Mouse (Mus musculus) cerebellum, postnatal 14 days (tissue): Measurements from ENCODE around the gene Bmpr1b.
A peak's percentile ranks its signal among the peaks of the same experiment; 100 is the strongest.

ENCODE experiments used
- DNase-seq, 2 experiments: peaks; one replicate each; pipeline ENCODE4 v3.0.0; 2021; ENCODE audit warnings: mixed read lengths in 2 of 2

Bmpr1b gene

DNA sequence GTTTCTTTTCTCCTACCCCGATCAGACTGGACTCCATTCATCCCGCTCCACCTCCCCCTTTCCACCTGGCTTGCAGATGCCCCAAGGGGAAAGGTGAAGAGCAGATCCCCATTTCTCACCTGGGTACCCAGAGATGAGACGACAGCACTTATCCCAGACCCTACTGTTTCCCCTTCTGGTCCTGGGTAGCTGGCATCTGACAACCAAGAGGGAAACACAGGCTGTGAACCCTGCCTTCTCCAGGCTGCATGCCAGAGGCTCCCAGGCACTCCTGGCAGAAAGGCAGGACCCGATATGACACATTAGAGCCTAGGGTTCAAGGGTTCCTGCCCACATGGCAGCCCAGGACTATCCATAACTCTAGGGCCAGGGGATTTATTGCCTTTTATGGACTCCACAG, 56.0 kb downstream of the Bmpr1b start:
- DNase-seq, result peak; percentile 73 to 85

DNA sequence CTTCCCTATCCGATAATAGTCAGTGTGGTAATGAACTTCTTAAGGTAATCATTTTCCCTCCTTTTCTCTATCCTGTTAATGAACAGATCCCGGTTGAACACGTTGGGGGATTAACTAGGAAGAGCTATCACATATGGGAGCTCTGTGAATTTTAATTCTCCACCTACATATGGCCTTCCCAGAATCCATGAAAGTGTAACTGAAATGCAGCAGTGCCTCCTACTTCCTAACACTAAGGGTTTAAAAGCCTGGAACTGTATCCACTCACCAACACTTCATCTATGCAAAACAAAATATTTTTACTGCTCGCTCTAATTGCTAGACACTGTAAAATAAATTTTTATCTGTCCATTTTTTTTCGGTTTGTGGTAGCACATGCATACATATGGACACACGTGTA, 63.0 kb downstream of the Bmpr1b start:
- DNase-seq, result no peak

DNA sequence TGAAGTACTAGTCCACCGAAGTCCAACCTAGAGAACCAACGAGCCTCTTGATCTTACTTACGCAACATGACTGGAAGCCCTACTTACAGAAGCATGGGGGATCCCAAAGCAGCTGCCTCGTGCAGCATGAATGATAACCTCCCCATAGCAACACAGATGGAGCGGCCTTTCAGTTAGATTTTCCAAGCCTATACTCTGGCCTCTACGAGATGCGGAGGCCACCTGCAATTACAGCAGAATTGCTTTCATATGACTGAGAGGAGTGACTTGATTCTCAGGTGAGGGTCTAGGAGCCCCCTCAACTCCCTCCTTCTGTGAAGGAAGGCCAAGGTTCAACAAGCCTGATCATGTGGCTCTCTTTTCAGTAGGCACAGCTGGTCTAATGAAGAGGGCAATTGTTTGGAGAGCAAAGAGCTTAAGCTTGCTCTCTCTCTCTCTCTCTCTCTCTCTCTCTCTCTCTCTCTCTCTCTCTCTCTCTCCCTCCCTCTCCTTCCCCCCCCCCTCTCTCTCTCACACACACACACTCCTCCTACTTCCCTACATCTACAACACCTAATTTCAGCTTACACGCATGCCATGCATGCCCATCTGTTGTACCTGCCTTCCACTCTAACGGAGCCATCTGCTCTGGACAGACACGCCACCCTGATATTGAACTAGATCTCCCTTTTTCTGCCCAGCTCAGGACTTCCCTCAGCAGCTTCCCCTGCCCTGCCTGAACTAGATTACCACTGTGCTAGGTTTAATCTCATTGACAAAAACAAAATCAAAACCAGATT, 65.0 kb downstream of the Bmpr1b start:
- peak; percentile 15 to 34 for DNase-seq

DNA sequence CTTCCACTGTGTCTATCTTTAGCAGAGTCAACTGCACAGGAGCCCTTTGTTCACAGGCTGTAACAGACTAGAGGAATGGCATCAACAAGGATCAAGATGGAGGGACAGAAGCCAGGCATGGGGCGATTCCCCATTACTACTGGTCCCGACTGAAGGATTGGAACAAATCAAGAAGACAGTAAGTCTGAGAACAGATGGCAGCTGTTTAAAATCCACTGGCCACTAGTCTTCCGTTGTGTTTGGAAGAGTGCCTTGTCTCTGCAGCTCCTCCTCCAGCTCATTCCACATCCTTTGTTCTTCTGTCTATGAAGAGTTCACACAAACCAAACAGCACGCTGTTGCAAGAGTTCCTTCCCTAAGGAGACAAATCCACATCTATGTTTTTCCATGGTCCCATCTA, 65.6 kb downstream of the Bmpr1b start:
- peak; percentile 30 to 34 for DNase-seq

DNA sequence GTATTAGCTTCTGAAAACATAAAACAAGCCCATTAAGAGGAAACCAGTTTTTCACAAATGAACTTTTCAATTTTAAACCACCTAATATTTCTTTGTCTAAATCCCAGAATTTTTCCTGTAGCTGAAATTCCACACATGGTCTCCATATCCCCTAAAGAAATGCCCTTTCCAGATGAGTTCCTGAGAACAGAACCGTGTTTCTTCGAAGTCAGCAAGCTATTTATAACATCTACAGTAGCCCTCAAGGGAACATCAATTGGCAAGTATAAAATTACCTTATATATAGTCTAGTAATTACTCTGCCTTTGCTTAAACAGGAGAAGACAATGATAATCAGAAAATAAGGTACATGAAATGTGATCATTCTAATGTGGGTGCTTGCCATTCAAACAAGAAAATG, 70.1 kb downstream of the Bmpr1b start:
- no peak for DNase-seq

DNA sequence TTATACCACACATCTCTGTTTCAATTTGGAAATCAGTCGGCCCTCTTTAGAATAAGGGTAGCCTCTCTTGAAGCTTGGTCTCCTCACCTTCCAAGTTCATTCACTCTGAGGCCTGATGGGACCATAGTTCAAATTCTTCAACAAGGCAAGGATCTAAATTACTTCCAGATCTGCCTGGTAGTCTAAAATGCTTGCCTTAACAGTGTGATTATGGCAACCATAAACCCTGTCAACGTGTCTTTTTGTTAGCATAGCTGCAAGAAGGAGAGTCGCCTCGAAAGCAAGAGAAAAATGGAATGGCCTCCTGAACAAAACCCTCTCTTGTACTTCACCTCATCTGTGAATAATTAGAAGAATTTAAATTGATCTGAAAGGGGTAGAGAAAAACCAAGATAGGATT, 75.2 kb downstream of the Bmpr1b start:
- DNase-seq, result no peak

DNA sequence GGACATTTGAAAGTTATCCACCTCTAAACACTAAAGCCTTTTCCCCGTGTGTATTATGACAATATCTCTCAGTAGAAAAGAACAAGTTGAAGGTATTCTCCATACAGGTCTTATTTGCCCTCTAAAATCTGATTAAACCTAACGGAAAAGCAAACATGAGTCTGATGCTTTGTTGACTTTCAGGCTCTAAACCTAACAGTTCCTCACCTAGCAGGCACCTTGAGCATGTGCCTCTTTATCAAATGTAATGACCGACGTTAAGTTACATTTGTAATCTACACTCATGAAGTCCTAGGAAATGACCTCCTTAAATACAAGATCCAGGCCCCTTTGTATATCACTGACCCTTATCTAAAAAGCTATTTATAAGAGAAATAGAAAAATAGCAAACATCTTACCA, 79.5 kb downstream of the Bmpr1b start:
- no peak for DNase-seq

DNA sequence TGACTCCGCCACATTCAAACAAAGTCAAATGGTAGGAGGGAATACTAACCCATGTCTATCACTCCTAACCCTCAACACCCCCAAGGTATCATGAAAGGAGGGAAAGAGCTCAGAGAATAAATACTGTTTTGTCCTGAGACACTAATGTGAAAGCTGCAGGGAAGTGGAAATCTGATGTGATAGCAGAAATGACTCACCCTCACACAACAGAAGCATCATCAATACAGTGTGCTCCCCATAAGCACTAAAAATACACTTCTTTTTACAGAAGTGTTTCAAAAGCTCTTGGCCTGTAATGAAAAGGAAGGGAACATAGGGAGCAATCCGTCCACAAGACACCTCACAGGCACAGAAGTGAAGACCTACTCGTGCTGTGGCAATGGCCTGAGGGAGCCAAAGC, 83.3 kb downstream of the Bmpr1b start:
- no peak for DNase-seq

DNA sequence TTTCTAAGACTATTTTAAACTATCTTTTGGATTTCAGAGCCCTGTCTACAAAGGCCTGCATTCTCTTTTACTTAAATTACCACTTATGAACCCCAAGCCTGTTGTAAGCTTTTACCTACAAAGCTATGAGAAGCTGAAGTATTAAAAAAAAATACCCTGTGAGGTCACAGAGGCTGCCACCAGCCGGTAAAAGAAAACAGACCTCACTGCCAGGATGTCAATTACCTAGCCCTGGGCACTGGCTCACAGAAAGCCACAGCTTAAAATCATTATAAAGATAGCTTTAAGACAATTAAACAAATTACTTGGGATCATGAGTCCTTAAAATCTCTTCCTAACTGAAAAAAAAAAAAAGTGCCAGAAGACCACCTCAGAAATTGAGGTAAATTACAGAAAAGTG, 85.1 kb downstream of the Bmpr1b start:
- DNase-seq, result no peak

DNA sequence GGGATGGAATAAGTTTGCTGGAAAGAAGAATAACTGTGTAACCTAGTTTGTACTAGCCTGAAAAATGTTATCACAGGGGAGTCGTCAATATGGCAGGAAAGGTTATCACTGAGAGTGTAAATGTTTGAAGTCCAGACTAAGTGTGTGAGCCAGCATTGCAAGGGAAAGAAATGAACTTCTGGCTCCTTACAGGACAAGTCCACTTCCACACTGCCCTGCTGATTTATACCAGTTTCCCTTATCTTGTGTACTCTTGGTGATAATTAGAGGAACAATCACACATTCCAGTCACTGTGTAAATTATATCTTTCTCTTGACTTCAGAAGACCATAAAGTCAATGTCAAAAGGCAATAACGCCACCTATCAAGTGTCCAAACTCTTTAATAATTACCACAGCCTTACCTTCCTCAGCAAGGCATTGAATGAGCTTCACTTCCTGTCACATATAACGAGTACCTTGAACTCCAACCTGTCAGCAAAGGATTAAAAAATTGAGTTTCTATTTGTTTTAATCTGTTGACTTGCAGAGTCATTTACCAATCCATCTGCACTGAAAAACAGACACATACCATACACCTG, 91.4 kb downstream of the Bmpr1b start:
- no peak for DNase-seq

DNA sequence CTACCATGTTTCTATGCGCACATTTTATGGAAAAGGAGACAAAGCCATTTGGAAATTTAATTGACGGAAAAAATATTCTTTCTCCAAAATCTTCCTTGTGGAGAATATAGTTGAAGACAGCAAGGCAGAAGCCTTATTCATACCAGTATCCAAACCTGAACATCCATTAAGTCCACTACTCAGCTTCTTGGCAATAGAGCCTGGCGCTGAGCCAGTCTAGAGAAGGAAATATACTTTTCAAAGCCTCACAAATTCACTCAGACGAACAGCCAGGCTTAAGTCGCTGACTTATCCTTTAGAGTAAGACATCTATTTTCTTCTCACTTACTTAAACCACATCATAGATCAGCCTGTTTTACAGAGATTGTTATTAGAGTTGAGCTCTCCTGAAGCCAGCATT, 97.6 kb downstream of the Bmpr1b start:
- no peak for DNase-seq

DNA sequence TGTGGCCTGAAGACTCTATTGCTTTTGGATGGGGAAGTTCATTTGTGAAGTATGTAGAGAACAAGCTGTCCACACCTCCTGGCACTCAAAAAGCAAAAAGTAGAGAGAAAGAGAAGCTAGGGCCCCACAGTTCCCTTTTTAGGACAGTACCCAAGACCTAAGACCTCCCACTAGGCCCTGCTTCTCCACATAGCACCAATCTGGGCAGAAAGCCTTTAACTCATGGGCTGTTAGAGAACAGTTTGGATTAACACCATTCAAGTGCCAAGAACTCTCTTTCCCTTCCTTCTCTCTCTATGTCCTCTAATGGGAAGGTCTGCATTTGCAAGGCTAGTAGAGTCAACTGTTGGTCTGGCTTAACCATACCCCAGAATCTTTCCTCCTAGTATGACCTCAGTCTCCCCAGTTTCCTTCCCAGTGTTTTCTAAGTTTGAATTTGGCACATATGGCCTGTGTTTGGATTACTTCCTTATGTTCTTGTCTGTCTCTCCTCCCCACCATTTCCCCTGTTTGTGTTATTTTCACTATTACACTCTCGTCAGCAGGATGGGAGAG, 102.4 kb downstream of the Bmpr1b start:
- DNase-seq, result no peak

DNA sequence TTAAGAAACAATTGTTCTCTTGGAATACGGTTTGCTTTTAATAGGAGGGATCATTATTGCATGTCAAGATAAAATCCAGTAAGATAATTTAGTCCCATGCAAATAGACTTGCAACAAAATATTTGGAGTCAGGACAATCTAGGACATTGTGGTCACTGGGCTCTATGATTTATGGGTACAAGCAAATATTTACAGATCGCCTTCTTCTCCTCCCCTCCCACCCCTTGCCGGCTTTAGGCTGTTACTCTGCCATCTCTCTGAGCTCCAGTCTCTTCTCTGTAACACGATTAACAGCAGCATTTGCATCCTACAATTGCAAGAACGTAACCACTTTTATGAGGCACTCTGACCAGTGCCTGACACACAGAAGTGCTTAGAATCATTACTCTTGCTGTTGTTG, 104.1 kb downstream of the Bmpr1b start:
- no peak for DNase-seq

DNA sequence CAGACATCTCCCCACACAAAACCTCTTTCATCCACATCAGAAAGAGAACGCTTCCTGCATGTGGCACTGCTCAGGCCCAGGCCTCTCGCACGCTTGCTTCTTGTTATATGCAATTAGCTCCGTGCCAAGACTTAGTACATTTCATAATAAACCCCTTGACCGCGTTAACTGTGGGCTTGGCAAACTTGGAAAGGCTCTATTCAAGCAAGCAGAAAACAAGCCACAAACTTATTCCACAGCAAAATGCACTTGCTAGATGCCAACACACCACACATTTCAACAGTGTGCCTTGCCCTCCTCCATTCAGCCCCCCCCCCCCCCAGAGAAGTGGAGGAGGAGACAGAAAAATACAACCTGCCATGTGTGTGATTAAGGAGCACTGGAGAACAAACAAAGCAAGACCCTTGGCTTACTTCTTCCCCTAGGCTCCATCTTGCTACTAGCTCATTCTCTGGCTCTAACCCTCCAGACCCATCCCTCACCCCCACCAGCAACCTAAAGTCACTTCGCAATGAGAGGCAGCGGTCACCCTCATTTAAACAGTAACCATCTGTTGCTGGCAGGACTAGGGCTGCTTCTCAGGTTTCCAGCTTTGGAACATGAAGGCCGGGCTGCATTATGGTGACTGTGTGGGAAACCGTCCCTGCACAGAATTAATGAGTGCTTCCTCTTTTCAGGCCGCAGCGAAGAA, 105.5 kb downstream of the Bmpr1b start:
- DNase-seq, result peak; percentile 3 to 13

DNA sequence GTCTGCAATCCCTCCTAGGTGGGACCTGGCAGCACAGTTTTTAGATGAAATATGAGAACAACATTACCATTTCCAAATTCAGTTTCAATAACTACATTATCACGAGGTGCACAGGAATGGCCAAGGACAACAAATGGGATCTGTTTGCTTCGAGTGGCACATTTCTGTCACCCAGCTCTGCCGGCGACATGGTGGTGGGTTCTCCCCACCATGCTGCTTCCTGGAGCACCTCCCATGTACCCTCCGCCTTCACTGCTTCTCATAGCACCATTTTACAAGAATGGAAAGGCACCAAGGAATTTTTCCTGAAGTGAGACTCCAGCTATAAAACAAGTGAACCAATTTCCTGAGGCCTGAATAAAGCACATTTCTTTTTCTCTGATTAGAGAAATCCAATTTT, 108.0 kb downstream of the Bmpr1b start:
- DNase-seq, result no peak

DNA sequence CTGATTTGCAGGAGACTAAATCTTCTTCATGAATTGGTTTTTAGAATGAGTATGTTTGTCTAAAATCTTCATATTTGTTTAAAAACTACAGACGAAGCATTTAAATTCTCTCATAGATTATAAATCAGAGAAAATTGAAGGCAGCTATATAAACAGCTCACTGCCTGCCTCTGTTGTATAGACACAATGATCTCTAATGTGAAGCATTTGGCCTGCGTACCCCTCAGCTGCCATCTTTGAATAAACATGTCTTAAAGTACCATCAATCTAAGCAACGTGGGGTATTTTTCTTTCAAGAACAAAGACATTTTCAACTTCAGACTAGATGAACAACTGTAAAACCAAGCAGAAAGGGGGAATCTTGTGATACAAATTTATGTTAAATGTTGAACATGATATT, 109.3 kb downstream of the Bmpr1b start:
- no peak for DNase-seq

DNA sequence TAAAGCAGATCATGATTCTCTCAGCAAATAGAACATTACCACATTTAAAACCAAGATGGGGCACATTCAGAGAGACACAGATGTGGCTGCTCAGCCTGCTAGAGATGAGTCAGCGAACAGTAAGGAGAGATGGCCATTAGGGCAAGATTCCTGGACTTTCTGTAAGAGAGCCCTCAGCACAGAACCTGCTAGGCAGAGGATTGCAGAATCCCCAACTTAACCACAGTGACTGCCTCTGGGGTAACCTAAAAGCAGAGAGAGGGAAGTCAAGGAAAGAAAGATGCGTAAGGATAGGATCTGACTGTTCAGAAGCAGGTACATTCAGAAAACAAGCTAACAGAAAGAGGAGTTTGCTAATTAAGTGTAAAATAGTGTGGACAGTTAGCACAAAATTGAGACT, 118.5 kb downstream of the Bmpr1b start:
- no peak for DNase-seq

DNA sequence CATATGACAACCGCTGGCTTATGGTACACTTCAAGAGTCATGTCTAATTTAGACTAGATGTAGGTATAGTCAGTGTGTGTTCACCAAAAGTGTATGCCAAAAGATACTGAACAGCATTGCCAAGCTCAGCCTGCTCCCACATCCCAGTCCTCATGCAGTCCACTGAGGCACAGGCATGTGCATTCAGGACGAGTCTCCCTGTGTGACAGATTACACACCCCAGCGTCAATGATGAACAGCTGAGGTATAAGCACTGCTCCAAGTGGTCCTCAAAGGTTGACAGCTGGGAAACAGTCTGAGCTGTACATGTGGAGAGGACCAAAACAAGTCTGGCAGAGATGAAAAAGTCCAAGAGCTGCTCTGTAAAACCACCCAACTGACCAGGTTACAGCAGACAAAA, 119.6 kb downstream of the Bmpr1b start:
- no peak for DNase-seq

DNA sequence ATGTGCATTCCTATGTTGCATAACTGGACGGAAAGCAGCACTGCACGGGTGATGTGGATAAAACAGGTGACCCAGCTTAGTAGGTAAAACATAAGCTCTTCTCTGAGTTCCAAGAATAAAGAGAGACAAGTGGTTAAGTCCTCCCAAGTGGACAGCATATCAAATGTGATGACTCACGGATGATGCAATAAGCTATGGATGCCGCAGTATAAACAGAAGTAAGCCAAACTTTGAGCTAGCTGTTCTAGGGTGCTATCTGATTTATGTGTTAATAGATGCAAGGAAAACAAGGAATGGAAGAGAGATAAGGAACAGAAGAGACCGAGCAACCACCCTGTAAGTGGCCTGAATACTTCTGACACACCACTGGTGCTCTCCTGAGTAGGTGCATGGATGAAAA, 120.1 kb downstream of the Bmpr1b start:
- DNase-seq, result no peak

DNA sequence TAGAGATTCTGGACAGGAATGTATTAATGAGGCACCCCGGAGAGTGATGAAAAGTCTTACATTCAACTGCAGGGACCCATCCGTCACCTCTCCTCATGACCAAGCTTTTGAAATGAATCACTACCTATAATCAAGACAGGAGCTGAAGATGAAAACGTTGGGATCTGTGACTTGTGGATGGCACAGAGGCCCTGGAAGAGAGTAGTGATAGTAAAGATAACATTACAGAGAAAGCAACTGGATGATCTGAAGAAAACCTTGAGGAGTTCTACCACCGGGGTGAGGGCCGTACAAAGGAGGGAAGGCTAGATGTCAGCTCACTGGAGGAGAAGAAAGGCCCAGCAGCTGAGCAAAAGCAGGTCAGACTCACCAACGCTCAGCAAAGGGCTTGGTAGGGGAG, 120.7 kb downstream of the Bmpr1b start:
- no peak for DNase-seq

DNA sequence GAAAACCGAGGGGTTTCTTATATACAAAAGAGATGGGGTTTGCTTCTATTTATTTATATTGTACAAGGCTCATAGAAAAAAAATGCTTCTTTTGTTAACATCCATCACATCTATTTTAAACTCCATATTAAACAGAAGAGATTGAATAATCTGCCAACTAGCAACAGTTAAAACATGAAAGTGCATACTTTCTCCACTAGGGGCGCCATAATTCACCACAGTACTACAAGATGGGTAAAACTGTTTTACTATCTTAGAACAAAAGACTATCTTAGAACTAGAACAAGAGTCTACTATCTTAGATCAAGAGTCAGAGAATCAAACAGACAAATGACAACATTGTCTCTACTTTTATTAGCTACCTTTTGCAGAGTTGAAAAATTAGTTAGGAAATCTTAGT, 125.8 kb downstream of the Bmpr1b start:
- DNase-seq, result peak; percentile 7 to 8

DNA sequence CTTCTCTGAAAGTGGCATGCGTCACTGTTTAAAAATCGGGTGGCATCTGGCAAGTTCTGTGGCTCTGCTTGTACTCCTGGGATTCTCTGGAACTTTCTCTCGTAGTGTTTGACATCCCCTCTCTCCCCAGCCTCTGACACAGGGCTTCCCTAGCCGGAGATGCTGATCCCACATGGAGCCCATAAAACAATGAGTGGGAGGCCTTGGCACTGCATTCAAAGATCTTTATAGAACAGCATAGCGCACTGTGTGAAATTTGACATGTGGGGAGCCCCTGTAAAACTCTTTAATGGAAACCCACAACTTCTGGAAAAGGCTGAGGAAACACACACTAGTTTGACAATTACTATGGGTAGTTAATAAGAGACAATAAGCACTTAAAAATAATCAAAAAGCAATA, 126.2 kb downstream of the Bmpr1b start:
- no peak for DNase-seq

DNA sequence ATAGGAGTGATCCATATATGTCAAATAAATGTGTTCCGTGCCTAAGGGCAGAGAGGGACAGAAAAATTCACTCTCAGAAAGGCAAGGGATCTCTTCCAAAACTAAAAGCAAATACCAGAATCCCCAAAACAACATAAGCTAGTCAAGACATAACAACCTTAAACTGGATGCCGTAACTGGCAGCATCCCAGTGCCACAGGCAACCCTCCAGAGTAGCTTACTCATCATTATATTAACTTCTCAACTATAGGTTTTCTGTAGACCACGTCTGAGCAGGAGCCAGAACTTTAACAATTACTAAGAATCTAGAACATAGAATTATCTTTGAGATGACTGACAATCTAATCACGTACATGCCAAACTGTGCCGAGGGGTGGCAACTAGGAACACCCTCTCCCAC, 128.9 kb downstream of the Bmpr1b start:
- DNase-seq, result no peak

DNA sequence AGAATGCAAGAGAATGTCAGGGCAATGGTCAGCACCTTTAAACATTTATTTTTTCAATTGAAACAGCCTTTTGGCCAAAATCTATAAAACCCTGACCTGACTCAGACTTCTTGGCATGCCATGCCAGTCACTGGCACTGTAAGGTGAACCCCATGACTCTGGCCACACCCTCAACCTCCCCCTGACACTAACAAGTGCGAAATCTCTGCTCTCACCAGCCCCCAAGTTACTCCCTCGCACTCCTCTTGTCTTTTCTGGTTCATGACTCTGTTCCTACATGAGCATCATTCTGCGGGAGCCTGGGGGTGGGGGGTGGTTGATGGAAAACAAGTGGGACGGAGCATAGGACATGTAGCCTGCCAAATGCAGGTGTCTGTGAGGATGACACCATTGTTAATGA, 135.1 kb downstream of the Bmpr1b start:
- DNase-seq, result no peak
